Mouse (Mus musculus): ENCODE data around the gene Cnot11. TPM values are rescaled to one million over a fixed set of nuclear protein-coding genes. Genes with fewer than 3 reads are reported as not detected.

Gene Cnot11
- total RNA-seq, 2 experiments from 2014 or later = 18.2 to 18.4 TPM

GRCm38 (mm10) chr1:39535515-39536311, 921 bp downstream of the Cnot11 start:
- DNase-seq = peak; percentile 98

GRCm38 (mm10) chr1:39536701-39537100, 1.9 kb downstream of the Cnot11 start:
- no peak for DNase-seq

GRCm38 (mm10) chr1:39537631-39538380, 3.0 kb downstream of the Cnot11 start:
- no peak for DNase-seq

- no peak for DNase-seq
Measured at GRCm38 (mm10) chr1:39540592-39540991, 5.8 kb downstream of the Cnot11 start.

GRCm38 (mm10) chr1:39545589-39545988, 10.8 kb downstream of the Cnot11 start:
- peak; percentile 45 for DNase-seq

GRCm38 (mm10) chr1:39546160-39546866, 11.5 kb downstream of the Cnot11 start:
- DNase-seq = no peak

GRCm38 (mm10) chr1:39547238-39547637, 12.4 kb downstream of the Cnot11 start:
- no peak for DNase-seq

GRCm38 (mm10) chr1:39549831-39550230, 15.0 kb downstream of the Cnot11 start:
- peak; percentile 57 for DNase-seq

- DNase-seq = no peak
Measured at GRCm38 (mm10) chr1:39555556-39556415, 21.0 kb downstream of the Cnot11 start.

- DNase-seq = no peak
Measured at GRCm38 (mm10) chr1:39559009-39559408, 24.2 kb downstream of the Cnot11 start.

- no peak for DNase-seq
Measured at GRCm38 (mm10) chr1:39561920-39562319, 27.1 kb downstream of the Cnot11 start.

GRCm38 (mm10) chr1:39563161-39563560, 28.4 kb downstream of the Cnot11 start:
- no peak for DNase-seq

GRCm38 (mm10) chr1:39564603-39565002, 29.8 kb downstream of the Cnot11 start:
- no peak for DNase-seq

- no peak for DNase-seq
Measured at GRCm38 (mm10) chr1:39568079-39568478, 33.3 kb downstream of the Cnot11 start.

GRCm38 (mm10) chr1:39571653-39572052, 36.9 kb downstream of the Cnot11 start:
- DNase-seq = no peak

GRCm38 (mm10) chr1:39573890-39574289, 39.1 kb downstream of the Cnot11 start:
- DNase-seq = no peak

- DNase-seq = no peak
Measured at GRCm38 (mm10) chr1:39575778-39576375, 41.1 kb downstream of the Cnot11 start.

GRCm38 (mm10) chr1:39576431-39577243, 41.8 kb downstream of the Cnot11 start:
- DNase-seq = peak; percentile 63

GRCm38 (mm10) chr1:39577253-39577705, 42.5 kb downstream of the Cnot11 start, which contains the start of gene Rnf149:
Gene Rnf149 (minus strand): TSS chr1:39577405.
- peak; percentile 98 for DNase-seq

- no peak for DNase-seq
Measured at GRCm38 (mm10) chr1:39578446-39578845, 43.7 kb downstream of the Cnot11 start.
